ENCODE assay signal across 8 mouse cellular contexts in genomic region chr7:141394771-141395170, GRCm38 (mm10). TPM values are rescaled to one million over a fixed set of nuclear protein-coding genes. Genes with fewer than 3 reads are reported as not detected.
DNase-seq lines count a peak whose midpoint lies in the region; ATAC-seq lines count a peak whose summit lies in the region.

No protein-coding gene starts in this region.

- H3K27ac ChIP-seq in forebrain, embryonic 10.5 days, result no peak overlapping the region
- no peak overlapping the region for H3K27ac ChIP-seq in forebrain, embryonic 12.5 days

- no peak overlapping the region for H3K9ac ChIP-seq in forebrain, embryonic 12.5 days

- ATAC-seq in forebrain, embryonic 12.5 days (ENCODE audit: low FRiP score), result no peak

- no peak overlapping the region for H3K4me2 ChIP-seq in forebrain, embryonic 12.5 days

- no peak overlapping the region for H3K4me3 ChIP-seq in forebrain, embryonic 10.5 days
- H3K4me3 ChIP-seq in forebrain, embryonic 12.5 days (replicated peaks), result no peak overlapping the region

- peak; percentile 79 for DNase-seq in forebrain, embryonic 10.5 days (ENCODE audit: extremely low spot score, low spot score)
- peak; percentile 65 for DNase-seq in urinary bladder, postnatal 14 days (ENCODE audit: low spot score)
- DNase-seq in urinary bladder, postnatal 10 days (ENCODE audit: low spot score), result no peak
- DNase-seq in embryo, embryonic 10 days (ENCODE audit: low spot score), result peak; percentile 75
- peak; percentile 82 for DNase-seq in kidney, postnatal 10 days
- peak; percentile 74 for DNase-seq in lung, postnatal 14 days
- peak; percentile 80 to 92 for DNase-seq in spleen, postnatal 10 days (ENCODE audit: low spot score in 2 of 2)

- peaks cover 42% of the 10 kb centered on the region for H3K36me3 ChIP-seq in forebrain, embryonic 10.5 days (replicated peaks)
- peaks cover 35% of the 10 kb centered on the region for H3K36me3 ChIP-seq in forebrain, embryonic 12.5 days (replicated peaks)

- H3K27me3 ChIP-seq in forebrain, embryonic 10.5 days (ENCODE audit: poor library complexity, severe bottlenecking), result 0 out of 2 replicates have a peak, but pooled peaks cover 10% of the 10 kb centered on the region
- H3K27me3 ChIP-seq in forebrain, embryonic 12.5 days, result no peaks in the 10 kb centered on the region

- no peaks in the 10 kb centered on the region for H3K9me3 ChIP-seq in forebrain, embryonic 10.5 days
- no peaks in the 10 kb centered on the region for H3K9me3 ChIP-seq in forebrain, embryonic 12.5 days

- H3K4me1 ChIP-seq in forebrain, embryonic 10.5 days, result peaks cover 18% of the 10 kb centered on the region
- peaks cover 13% of the 10 kb centered on the region for H3K4me1 ChIP-seq in forebrain, embryonic 12.5 days

- 16% methylated on average over 6 of the region's 6 CpGs for WGBS in forebrain, embryonic 10.5 days
- 17% methylated on average over 6 of the region's 6 CpGs for WGBS in forebrain, embryonic 12.5 days

RNA-seq across cellular contexts. Expression of gene Taldo1, which starts 2.8 kb away (rescaled TPM):
- polyA plus RNA-seq in forebrain, embryonic 10.5 days (2016; fragmentation: Nextera tagmentation; extraction: Ambion mirVana), result 335 and 368 TPM in 2 replicates
- polyA plus RNA-seq in forebrain, embryonic 12.5 days (2016; fragmentation: Nextera tagmentation; extraction: Ambion mirVana), result 397 and 407 TPM in 2 replicates

RNA-seq across cellular contexts. Expression of gene Gatd1, which starts 19.2 kb away (rescaled TPM):
- polyA plus RNA-seq in forebrain, embryonic 10.5 days (2016; fragmentation: Nextera tagmentation; extraction: Ambion mirVana), result 43.2 and 44.7 TPM in 2 replicates
- 47.0 and 50.0 TPM in 2 replicates for polyA plus RNA-seq in forebrain, embryonic 12.5 days (2016; fragmentation: Nextera tagmentation; extraction: Ambion mirVana)

RNA-seq across cellular contexts. Expression of gene Cend1, which starts 34.5 kb away (rescaled TPM):
- 7.7 and 8.7 TPM in 2 replicates for polyA plus RNA-seq in forebrain, embryonic 10.5 days (2016; fragmentation: Nextera tagmentation; extraction: Ambion mirVana)
- 20.5 and 22.5 TPM in 2 replicates for polyA plus RNA-seq in forebrain, embryonic 12.5 days (2016; fragmentation: Nextera tagmentation; extraction: Ambion mirVana)

RNA-seq across cellular contexts. Expression of gene Slc25a22, which starts 42.9 kb away (rescaled TPM):
- polyA plus RNA-seq in forebrain, embryonic 10.5 days (2016; fragmentation: Nextera tagmentation; extraction: Ambion mirVana), result 46.8 and 49.6 TPM in 2 replicates
- polyA plus RNA-seq in forebrain, embryonic 12.5 days (2016; fragmentation: Nextera tagmentation; extraction: Ambion mirVana), result 57.4 and 60.9 TPM in 2 replicates

RNA-seq across cellular contexts. Expression of gene Pidd1, which starts 49.1 kb away (rescaled TPM):
- 24.9 and 26.4 TPM in 2 replicates for polyA plus RNA-seq in forebrain, embryonic 10.5 days (2016; fragmentation: Nextera tagmentation; extraction: Ambion mirVana)
- 16.9 and 18.8 TPM in 2 replicates for polyA plus RNA-seq in forebrain, embryonic 12.5 days (2016; fragmentation: Nextera tagmentation; extraction: Ambion mirVana)
